Mouse (Mus musculus) heart, adult 8-10 months (tissue): Measurements from ENCODE around the gene Gm3047. TPM values are rescaled to one million over a fixed set of nuclear protein-coding genes. Genes with fewer than 3 reads are reported as not detected.
"Not testable (repeated sequence)": the region's sequence is repeated elsewhere in the genome, so short reads cannot be mapped to it uniquely, and the experiment has no call there.

Experiments
- DNase-seq: peaks from one replicate; pipeline ENCODE4 v3.0.0; 2022; ENCODE audit warnings: low spot score
- total RNA-seq, 4 experiments: library from RNA; stranded (reverse); gene quantifications; 2 replicates each; pipeline ENCODE4 v1.2.4; 2022

Gene Gm3047
- not detected for total RNA-seq

- DNase-seq, result not testable (repeated sequence)
Observed at GRCm38 (mm10) chr14:4555105-4555504, at the start of gene Gm3047. Gene Gm3047 (plus strand): TSS chr14:4555405.

Other genes with a start within 250 kb of the Gm3047 start
- gene Gm3149, start 238.1 kb upstream of the Gm3047 start, total RNA-seq, result not detected
- gene 2610042L04Rik, start 220.6 kb upstream of the Gm3047 start, total RNA-seq, result under 1 TPM in 1 of 4 experiments, not detected in 3; 0.19 TPM
- not detected for gene Gm3159, start 157.9 kb upstream of the Gm3047 start, total RNA-seq
- under 1 TPM in 2 of 4 experiments, not detected in 2; 0.19 to 0.22 TPM for gene Gm3164, start 140.0 kb upstream of the Gm3047 start, total RNA-seq
- under 1 TPM in 1 of 4 experiments, not detected in 3; 0.75 TPM for gene Gm3173, start 124.4 kb upstream of the Gm3047 start, total RNA-seq
- gene Gm3182, start 73.7 kb upstream of the Gm3047 start, total RNA-seq, result not detected
- not detected for gene Gm8159, start 76.9 kb downstream of the Gm3047 start, total RNA-seq
- not detected for gene Gm3239, start 108.8 kb downstream of the Gm3047 start, total RNA-seq
- gene Gm7876, start 153.8 kb downstream of the Gm3047 start, total RNA-seq, result not detected
- gene Gm3252, start 171.4 kb downstream of the Gm3047 start, total RNA-seq, result under 1 TPM in 1 of 4 experiments, not detected in 3; 0.20 TPM
- not detected for gene Gm9602, start 220.9 kb downstream of the Gm3047 start, total RNA-seq